Mouse (Mus musculus): ENCODE results near the gene Zscan2. TPM values are rescaled to one million over a fixed set of nuclear protein-coding genes. Genes with fewer than 3 reads are reported as not detected.

Gene Zscan2
- total RNA-seq (2017) = 24.0 TPM in 2 replicates

DNA sequence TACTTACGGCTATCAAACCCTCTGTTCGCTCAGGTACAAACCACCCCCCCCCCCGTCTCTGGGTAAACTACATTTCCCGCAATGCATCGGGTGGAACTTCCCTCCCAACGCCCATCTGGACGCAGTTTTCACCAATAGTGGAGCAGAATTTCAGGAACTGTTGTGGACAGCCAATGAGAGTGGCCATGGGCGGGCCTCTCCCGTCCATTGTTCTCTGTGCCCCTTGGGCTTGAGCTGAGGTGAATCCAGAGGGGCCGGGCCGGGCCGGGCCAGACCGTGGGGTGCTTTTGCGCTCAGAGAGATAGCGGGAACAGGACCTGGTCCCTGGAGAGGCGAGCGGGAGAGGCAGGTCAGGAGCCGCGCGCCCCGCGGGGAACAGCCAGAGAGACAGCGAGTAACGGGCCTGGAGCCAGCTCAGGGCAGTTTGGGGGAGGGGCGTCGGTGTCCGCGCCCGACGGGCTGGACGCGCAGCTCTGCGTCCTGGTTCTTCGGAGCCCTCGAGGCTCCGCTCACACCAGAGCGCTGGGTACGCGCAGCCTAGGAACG is at the start of gene Zscan2:
Gene Zscan2 (plus strand): TSS at position 192 of the 546 bp plus-strand sequence.
- ATAC-seq (replicated peaks in 1 of 2; ENCODE audit: insufficient read depth in 1 of 2, low FRiP score in 2 of 2, low TSS enrichment in 1 of 2, low read depth in 1 of 2, poor library complexity in 2 of 2, severe bottlenecking in 2 of 2) = peak; percentile 84 to 90

DNA sequence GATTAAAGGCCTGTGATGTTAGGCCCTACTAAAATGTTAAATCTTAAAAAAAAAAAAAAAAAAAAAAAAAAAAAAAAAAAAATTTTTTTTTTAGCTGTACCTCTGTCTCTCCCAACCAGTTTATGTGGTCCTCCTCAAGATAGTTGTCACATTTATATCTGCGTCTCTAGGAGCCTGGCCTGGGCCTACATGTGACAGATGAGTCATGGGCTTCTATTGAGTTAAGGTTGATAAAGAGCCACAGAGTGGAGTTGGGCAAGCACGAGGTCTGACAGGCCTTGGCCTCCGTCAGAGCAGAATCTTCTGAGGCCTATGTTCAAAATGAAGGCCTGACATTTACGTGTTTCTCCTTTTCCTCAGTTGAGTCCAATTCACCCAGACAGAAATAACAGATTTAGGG is 47.3 kb upstream of the Zscan2 start:
- no peak for ATAC-seq (replicated peaks in 1 of 2; ENCODE audit: insufficient read depth in 1 of 2, low FRiP score in 2 of 2, low TSS enrichment in 1 of 2, low read depth in 1 of 2, poor library complexity in 2 of 2, severe bottlenecking in 2 of 2)

DNA sequence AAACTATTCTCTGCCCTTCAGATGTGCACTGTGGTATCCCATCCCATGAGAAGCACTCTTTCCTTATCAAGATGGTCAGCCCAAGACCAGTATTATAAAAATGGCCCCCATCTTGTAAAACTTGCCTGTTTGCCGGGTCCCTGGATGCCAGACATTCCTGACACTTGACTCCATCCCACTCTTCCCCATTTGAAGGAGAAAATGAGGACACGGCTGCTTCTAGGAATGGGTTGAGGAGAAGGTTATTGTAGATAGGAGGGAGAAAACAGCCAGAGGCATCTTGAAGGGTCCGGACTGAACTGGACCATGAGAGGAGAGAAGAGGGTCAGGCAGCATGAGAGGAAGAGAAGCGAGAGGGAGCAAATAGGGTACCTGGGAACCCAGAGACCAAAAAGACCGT is 44.1 kb upstream of the Zscan2 start:
- ATAC-seq (replicated peaks in 1 of 2; ENCODE audit: insufficient read depth in 1 of 2, low FRiP score in 2 of 2, low TSS enrichment in 1 of 2, low read depth in 1 of 2, poor library complexity in 2 of 2, severe bottlenecking in 2 of 2) = no peak

DNA sequence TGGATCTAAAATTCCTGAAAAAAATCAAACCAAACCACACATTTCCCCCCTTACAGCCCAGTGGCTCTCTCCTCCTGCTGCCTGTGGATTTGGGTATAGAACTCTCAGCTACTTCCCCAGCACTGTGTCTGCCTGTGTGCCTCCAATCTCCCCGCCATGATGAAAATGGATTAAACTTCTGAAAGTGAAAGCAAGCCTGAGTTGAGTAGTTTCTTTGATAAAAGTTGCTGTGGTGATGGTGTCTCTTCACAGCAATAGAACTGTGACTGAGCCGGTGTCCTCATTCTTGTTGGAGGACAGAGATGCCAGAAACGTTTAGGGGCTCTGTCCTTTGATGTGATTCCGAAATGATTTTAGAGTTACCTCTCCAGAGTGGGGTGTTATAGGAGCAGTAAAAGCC is 39.9 kb upstream of the Zscan2 start:
- ATAC-seq (replicated peaks in 1 of 2; ENCODE audit: insufficient read depth in 1 of 2, low FRiP score in 2 of 2, low TSS enrichment in 1 of 2, low read depth in 1 of 2, poor library complexity in 2 of 2, severe bottlenecking in 2 of 2) = no peak

DNA sequence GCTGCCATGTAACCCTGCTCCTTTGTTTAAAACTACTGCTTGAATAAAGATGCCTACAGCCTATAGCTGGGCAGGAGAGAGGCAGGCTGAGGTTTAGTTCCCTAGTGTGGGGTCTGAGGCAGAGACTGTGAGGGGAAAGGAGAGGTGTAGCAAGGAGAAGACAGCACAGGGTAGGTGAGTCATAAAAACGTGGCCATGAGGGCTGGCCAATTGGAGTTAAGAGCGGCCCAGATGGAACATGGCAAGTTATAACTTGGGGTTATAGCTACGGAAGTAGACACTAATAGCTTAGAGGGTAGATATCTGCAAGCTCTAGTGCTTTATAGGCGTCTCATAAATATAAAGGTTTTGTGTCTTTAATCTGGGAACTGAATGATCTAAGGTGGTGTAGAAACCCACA is 37.5 kb upstream of the Zscan2 start:
- no peak for ATAC-seq (replicated peaks in 1 of 2; ENCODE audit: insufficient read depth in 1 of 2, low FRiP score in 2 of 2, low TSS enrichment in 1 of 2, low read depth in 1 of 2, poor library complexity in 2 of 2, severe bottlenecking in 2 of 2)

DNA sequence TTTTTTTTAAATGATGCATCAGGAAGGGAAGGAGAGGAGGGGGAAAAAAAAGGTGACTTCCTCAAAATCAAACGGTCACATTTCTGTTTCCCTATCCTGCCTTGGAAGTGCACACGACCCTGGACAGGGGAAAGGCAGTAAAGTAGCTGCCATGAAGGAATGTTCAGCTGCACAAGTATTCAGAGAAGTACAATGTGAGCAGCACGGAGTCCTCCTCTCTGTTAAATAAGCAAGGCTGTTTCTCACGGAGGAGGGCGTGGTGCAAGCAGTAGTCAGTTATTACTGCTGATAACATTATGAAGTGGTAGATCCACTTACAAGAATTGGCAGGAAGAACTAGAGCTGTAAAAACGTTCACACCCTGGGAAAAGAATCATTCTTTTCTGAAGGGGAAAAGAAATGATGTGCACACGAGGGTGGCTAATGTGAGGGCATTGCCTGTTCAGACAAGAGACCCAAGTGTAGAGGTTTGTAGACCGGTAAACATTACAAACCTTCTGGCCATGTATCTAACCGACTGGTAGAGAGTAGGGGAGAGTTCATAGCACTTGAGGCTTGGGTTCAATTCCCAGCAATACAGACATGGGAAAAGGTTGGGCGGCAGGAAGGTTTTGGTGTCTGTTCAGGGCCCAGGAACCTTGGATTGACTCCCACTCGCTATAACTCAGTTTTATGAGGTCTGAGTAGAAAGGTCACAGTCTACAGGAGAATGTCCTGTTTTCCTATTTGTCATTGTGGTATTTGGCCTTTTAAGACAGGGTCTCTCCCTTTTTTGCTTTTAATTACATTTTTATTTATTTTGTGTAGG is 36.6 kb upstream of the Zscan2 start:
- ATAC-seq (replicated peaks in 1 of 2; ENCODE audit: insufficient read depth in 1 of 2, low FRiP score in 2 of 2, low TSS enrichment in 1 of 2, low read depth in 1 of 2, poor library complexity in 2 of 2, severe bottlenecking in 2 of 2) = no peak

DNA sequence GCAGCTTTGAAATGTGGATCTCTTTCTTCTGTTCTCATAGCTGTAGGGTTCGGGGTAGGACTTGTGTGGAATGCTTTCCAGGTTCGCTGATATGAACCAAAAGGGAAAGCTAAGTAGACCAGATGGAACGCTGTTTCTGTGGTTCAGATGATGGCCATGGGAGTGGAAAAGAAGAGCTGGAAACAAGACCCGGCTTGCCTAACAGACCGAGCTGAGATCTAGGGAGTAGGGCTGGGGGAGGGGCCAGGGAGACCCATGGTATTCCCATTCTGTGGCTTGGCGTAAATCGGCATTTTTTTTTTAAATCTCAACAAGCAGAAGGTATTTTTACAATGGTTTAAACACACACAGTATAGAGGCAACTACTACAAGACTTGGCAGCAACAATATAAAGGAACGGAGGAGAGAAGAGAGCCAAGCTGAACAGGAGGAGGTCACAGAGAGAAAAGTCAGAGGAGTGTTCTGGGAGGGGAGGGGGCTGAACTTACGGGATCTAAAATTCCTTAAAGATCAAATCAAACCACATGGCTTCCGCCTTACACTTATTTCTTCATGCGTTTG is 34.8 kb upstream of the Zscan2 start, which contains the start of gene Iqgap1:
Gene Iqgap1 (minus strand): TSS at position 132 of the 561 bp plus-strand sequence.
- no peak for ATAC-seq (replicated peaks in 1 of 2; ENCODE audit: insufficient read depth in 1 of 2, low FRiP score in 2 of 2, low TSS enrichment in 1 of 2, low read depth in 1 of 2, poor library complexity in 2 of 2, severe bottlenecking in 2 of 2)

DNA sequence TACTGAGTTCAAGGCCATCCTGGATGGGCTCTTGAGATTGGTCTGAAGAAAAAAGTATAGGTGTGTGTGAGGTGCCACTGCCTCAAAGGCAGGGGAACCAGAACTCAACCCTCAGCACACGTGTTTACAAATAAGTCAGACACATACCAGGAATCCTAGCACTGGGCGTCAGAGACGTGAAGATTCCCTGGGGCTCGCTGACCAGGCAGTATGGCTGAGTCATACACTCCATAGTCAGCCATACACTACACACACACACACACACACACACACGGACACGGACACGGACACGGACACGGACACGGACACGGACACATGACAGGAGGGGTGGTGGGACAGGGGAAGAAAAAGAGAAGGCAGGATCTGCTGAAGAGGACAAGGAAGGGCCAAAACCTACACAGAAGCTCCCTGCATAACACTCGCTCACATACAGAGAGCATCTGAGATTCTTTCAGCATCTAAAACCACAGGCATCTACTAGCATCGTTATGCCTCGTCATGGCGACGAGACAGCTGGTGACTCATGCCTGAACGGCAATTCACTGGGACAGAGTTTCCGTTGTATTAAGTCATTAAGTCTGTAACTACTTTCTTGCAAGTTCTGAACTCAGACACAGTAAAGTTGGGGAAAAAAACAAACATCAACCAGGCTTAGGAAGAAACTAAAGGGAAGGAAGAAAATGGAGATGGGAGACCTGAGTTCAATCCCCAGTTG is 32.4 kb upstream of the Zscan2 start:
- peak; percentile 69 to 71 for ATAC-seq (replicated peaks in 1 of 2; ENCODE audit: insufficient read depth in 1 of 2, low FRiP score in 2 of 2, low TSS enrichment in 1 of 2, low read depth in 1 of 2, poor library complexity in 2 of 2, severe bottlenecking in 2 of 2)

DNA sequence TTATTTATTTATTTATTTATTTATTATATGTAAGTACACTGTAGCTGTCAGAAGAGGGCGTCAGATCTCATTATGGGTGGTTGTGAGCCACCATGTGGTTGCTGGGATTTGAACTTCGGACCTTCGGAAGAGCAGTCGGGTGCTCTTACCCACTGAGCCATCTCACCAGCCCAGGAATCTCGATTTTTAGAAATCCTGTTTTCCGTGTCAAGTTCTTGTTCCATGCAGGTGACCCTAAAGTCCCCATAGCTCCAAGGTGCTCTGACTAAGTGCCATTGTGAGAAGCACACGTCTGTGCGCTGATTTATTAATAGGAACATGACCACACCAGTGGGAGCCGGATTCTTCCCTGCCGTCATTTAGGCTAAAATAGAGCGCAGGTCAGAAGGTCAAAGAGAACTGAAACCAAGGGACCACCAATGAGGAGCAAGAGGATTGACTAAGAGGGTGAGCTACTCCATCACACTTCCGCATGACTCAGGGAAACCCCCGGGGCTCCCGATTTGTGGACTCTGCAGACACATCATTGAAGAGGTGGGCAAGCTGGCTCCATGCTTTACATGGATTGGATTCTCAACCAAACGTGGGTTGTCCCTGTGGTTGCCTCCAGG is 30.4 kb upstream of the Zscan2 start:
- no peak for ATAC-seq (replicated peaks in 1 of 2; ENCODE audit: insufficient read depth in 1 of 2, low FRiP score in 2 of 2, low TSS enrichment in 1 of 2, low read depth in 1 of 2, poor library complexity in 2 of 2, severe bottlenecking in 2 of 2)

DNA sequence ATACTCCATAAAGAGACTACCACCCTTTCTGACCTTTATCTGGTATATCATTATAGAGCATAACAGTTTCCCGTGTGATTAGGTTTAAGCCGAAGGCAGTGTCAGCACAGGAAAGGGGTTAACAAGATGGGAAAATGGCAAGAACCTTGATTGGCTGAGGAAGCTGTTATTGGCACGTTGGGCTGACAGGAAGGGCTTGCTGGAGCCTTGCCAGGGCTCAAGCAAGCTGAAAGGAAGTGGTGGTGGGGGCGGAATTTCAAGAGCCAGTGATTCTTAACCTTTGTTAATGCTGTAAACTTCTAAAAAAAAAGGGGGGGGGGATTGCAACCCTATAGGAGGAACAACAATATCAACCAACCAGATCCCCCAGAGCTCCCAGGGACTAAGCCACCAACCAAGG is 28.5 kb upstream of the Zscan2 start:
- ATAC-seq (replicated peaks in 1 of 2; ENCODE audit: insufficient read depth in 1 of 2, low FRiP score in 2 of 2, low TSS enrichment in 1 of 2, low read depth in 1 of 2, poor library complexity in 2 of 2, severe bottlenecking in 2 of 2) = peak; percentile 30 to 49; a peak in 2 of 4 replicates

DNA sequence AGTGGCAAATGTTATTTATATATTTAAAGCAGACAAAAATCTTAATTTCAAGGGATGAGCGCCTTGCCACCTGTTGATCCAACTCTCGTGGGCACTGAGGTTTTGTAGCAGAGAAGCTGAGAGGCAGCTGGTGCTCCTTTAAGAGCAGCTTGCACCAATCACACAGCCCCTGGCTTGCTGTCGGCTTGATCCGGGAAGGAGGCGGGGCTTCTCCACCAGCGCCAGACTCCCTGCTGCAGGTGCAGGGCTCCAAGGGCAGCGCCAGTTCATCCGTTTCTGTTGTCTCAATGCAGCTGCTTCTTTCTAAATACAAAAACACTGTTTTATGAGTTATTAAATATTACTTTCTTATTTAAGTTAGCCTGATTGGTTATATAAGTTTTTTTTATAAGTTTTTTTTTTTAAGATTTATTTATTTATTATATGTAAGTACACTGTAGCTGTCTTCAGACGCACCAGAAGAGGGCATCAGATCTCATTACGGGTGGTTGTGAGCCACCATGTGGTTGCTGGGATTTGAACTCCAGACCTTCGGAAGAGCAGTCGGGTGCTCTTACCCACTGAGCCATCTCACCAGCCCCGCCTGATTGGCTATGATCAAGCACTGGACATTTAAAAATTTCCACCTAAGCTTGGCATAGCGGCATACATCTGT is 27.6 kb upstream of the Zscan2 start:
- peak; percentile 86 to 88 for ATAC-seq (replicated peaks in 1 of 2; ENCODE audit: insufficient read depth in 1 of 2, low FRiP score in 2 of 2, low TSS enrichment in 1 of 2, low read depth in 1 of 2, poor library complexity in 2 of 2, severe bottlenecking in 2 of 2)

DNA sequence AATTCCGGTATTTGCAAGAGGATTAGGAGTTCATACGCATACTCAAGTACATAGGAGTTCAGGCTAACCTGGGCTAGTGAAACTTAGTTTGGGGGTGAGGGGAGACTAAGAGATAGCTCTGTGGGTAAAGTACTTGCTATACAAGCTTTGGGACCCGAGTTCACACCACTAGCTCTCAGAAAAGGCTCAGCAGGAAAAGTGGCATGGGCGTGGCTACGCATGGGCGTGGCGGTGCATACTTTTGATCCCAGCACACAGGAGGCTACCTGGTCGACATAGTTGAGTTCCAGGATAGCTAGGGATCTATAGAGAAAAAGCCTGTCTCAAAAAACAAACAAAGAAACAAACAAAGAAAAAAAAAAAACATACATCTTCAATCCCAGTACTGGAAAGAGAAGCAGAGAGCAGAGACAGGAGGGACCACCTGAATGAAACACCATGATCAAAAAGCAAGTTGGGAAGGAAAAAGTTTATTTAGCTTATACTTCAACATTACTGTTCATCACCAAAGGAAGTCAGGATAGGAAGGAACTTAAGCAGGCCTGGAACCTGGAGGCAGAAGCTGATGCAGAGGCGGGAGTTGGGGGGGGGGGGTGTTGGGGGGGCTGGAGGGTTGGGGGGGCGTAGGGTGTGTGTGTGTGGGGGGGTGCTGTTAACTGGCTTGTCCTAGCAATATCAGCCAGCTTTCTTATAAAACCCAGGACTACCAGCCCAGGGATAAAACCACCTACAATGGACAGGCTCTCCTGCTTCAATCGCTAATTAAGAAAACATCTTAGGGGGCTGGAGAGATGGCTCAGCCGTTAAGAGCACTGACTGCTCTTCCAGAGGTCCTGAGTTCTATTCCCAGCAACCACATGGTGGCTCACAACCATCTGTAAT is 26.8 kb upstream of the Zscan2 start:
- no peak for ATAC-seq (replicated peaks in 1 of 2; ENCODE audit: insufficient read depth in 1 of 2, low FRiP score in 2 of 2, low TSS enrichment in 1 of 2, low read depth in 1 of 2, poor library complexity in 2 of 2, severe bottlenecking in 2 of 2)

DNA sequence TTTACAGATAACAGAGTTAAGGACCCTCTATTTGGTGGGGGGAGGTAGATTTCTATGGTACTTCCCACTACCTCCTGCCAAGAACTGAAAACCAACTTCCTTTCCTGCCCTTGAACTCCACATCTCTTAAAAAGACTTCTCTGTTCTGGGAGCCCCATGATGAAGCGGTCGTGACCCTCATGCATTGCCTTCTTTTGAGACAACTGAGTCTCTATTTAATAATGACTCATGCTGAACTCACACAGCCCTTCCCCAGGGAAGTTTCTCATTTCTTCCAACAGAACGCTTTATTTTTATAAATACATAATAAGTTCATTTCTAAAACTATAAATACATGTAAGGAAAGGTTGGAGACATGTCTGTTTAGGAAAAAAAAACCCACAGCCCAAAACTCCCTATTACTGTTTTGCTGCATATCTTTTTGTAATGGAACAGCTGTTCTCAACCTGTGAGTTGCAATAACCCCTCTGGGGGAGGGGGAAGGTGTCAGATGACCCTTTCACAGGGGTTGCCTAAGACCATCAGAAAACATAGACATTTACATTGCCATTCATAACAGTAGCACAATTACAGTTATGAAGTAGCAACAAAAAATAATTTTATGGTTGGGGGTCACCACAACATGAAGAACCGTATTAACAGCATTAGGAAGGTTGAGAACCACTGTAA is 24.6 kb upstream of the Zscan2 start:
- ATAC-seq (replicated peaks in 1 of 2; ENCODE audit: insufficient read depth in 1 of 2, low FRiP score in 2 of 2, low TSS enrichment in 1 of 2, low read depth in 1 of 2, poor library complexity in 2 of 2, severe bottlenecking in 2 of 2) = 0 out of 4 replicates have a peak, but pooled peaks of 1 of the 2 experiments have one; percentile 18

DNA sequence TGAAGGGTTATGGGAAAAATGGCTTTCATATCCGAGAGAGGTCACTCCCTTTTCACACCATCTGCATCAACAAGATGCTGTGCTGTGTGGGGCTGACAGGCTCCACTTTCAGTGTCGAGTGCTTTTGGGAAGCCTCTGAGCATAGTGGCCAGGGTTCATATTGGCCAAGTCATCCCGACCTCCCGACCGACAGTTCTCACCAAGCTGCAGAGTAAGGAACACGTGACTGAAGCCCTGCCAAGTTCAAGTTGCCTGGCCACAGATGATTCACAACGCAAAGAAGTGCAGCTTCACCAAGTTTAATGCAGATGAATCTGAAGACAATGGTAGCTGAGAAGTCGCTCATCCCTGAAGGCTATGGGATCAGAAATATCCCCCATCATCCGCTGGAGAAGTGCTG is 23.0 kb upstream of the Zscan2 start:
- ATAC-seq (replicated peaks in 1 of 2; ENCODE audit: insufficient read depth in 1 of 2, low FRiP score in 2 of 2, low TSS enrichment in 1 of 2, low read depth in 1 of 2, poor library complexity in 2 of 2, severe bottlenecking in 2 of 2) = no peak

DNA sequence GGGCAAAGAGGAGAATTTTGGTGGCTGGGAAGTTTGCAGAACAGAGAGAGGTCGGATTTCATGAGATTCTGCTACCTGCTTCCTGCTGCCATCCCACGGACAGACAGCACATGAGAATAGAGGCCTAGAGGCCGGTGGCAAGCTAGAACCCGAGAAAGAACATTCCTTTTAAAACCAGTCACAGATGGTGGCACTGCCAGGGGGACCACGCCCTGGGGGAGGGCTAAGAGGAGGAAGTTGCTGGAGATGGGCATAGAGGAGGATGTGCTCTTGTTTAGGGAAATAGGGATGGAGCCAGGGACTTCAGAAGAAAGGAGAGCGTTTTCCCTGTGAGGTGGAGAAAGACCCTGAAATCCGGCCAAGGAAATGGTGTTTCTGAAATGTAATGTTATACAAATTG is 22.5 kb upstream of the Zscan2 start:
- no peak for ATAC-seq (replicated peaks in 1 of 2; ENCODE audit: insufficient read depth in 1 of 2, low FRiP score in 2 of 2, low TSS enrichment in 1 of 2, low read depth in 1 of 2, poor library complexity in 2 of 2, severe bottlenecking in 2 of 2)

DNA sequence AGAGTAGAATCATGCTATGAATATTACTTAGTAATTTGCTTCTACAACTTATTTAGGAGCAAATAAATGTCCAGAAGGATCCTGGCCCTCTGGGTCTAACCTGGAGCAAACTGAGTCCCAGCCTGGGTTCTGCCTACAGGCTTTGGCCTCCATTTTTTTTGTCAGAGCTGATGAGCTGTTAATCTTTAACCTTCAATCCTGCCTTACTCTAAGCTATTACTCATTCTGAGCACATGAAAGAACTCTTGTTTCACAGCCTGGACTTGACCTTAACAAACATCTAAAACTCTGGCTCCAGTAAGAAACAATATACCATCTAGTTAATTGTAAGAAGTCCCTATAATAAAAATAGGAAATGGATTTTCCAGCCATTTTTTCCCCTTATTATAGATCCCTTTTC is 21.0 kb upstream of the Zscan2 start:
- no peak for ATAC-seq (replicated peaks in 1 of 2; ENCODE audit: insufficient read depth in 1 of 2, low FRiP score in 2 of 2, low TSS enrichment in 1 of 2, low read depth in 1 of 2, poor library complexity in 2 of 2, severe bottlenecking in 2 of 2)
